Mouse (Mus musculus) liver (tissue): ENCODE data around the gene Pm20d1.
"Not testable (repeated sequence)": the region's sequence is repeated elsewhere in the genome, so short reads cannot be mapped to it uniquely, and the experiment has no call there.

Experiments
- DNase-seq: peaks from one replicate; pipeline ENCODE4 v3.0.0-alpha.2; 2020; ENCODE audit warnings: mixed read lengths

Pm20d1 gene

GRCm38 (mm10) chr1:131795171-131795570 is 2.0 kb upstream of the Pm20d1 start:
- DNase-seq: no peak

DNA sequence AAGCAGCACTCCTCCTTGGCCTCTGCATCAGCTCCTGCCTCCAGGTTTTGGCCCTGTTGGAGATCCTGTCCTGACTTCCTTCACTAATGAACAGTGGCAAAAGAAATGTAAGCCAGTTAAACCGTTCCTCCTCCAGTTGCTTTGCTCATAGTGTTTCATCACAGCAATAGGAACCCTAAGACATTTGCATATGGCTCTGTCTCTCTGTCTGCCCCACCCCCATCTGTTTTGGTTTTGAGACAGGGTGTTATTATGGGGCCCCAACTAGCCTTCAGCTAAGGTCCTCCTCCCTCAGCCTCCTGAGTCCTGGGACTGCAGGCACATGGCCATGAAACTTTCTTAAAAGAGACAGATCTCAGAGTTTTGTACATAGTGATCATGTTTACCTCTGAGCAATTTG is 2.8 kb downstream of the Pm20d1 start:
- DNase-seq: no peak

DNA sequence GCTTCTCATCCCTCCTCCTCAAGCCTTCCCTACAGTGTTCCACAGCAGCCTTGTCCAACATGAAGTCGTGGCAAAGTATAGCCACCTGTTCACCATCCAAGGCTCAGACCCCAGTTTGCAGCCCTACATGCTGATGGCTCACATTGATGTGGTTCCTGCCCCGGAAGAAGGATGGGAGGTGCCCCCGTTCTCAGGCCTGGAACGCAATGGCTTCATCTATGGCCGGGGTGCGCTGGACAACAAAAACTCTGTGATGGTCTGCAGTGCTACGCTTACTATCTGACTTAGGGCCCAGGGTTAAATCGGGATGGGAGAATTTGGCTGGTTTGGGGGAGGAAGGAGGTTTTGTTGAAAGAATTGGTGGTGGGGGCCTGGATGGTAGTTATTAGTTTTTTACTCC is 3.9 kb downstream of the Pm20d1 start:
- DNase-seq: no peak

GRCm38 (mm10) chr1:131802652-131803051 is 5.5 kb downstream of the Pm20d1 start:
- DNase-seq: no peak

DNA sequence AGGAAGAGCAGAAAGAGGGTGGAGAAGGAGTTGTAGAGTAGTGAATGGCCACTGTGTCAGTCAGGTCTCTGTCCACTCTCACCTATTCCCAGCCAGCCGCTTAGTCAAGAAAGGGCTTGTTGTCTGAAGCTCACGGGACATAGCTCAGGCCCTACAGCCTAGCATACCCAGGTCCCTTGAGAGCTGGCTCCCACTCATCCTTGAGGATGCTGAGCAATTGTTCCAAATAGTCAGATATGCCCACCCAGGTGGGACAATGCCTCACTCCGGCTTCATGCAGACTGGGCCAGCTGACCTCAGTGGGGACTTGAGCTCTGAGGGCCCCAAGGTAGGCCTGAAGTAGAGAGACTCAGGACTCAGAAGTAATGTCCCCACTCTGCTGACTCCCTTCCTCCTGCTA is 7.0 kb downstream of the Pm20d1 start:
- DNase-seq: no peak

DNA sequence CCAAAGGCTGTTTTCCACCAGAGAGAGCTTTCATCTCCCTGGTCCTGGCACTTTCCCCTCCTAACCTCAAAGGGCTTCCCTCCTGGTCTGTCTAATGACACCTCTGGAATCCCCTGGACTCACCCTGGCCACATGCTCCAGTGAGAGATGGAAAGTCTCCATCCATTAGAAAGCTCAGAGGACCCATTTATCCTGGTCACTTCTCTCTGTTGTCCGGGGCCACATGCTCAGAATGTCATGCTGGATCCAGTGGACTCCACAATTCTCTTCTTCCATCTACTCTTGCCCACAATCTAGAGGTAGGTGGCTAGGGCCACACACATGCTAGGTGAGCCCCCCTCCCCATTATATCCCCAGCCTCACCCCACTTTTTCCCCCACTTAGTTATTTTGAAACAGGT is 11.8 kb downstream of the Pm20d1 start:
- no peak for DNase-seq

DNA sequence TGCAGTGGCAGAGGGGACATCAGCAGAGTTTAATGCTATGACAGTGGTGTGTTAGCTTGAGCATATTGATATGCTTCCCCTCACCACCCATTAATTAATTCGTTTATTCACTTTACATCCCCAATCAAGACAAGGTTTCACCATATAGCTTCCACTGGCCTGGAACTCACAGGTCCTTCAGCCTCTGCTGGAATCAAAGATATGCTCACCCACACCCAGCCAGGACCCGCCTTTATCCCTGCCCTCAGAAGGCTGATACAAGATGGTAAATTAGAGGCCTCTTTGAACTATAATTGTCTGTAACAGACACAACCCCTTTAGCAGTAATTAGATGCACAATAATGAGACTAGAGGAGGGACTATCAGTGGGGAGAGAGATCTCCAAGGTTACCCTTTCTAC is 12.5 kb downstream of the Pm20d1 start:
- no peak for DNase-seq

DNA sequence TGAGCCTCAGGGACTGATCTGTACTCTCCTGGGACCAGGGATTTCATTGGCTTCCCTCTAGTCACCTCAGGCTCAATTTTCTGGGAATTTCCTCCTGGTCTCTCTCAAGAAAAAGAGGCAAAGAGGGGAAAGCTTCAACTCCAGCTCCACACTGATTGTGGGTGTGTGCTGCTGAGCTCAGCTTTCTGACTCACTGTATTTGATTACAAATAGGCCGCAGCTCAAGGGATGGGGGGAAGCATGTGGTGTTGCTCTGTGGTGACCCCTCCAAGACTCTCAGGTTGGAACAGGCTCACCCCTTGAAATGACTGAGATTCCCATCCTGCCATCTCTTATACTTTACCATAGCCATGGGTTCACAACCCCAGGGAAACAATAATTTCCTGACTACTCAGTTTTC is 14.2 kb downstream of the Pm20d1 start:
- DNase-seq: no peak

GRCm38 (mm10) chr1:131812006-131812405 is 14.8 kb downstream of the Pm20d1 start:
- DNase-seq: no peak

DNA sequence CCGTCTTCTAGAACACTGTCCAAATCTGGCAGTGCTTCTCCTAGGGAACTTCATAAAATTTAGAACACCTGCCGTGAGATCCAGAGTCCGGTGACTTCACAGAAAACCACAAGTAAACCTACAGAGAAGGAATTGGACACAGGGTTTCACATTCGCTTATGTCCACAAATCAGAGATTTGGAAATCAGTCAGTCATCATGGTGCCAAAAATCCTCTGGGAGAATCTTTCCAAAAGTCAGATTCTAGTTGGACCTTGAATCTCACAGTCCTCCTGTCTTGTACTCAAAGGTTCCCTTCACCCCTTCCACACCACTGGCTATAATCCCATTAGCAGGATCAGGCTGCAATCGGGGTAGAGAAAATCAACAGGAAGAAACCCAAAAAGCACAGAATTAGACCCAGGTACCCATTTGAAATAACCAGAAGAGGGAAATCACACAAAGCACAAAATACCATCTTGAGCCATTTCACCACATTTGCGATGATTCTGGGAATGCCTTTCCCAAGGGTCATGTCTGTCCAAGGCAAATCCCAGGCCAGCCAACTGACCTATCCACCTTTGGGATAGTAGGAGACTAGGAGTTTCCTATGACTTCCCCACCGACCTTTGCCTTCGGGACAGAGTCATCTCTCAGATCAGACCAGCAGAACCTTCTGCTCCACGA is 15.6 kb downstream of the Pm20d1 start:
- no peak for DNase-seq

GRCm38 (mm10) chr1:131813731-131814130 is 16.6 kb downstream of the Pm20d1 start:
- no peak for DNase-seq

DNA sequence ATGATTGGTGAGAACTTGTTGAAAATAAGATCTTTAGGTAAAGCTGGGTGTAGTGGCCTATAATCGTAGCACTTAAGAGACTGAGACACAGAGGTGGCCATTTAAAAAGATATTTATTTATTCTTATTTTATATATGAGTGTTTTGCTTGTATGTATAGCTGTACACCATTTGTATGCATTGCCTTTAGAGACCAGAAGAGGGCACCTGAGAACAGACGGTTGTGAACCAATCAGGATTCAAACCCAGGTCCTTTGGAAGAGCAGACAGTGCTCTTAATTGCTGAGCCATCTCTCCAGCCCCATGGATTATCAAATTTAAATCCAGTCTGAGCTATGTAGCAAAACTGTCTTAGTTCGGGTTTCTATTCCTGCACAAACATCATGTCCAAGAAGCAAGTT is 17.0 kb downstream of the Pm20d1 start:
- DNase-seq: no peak

DNA sequence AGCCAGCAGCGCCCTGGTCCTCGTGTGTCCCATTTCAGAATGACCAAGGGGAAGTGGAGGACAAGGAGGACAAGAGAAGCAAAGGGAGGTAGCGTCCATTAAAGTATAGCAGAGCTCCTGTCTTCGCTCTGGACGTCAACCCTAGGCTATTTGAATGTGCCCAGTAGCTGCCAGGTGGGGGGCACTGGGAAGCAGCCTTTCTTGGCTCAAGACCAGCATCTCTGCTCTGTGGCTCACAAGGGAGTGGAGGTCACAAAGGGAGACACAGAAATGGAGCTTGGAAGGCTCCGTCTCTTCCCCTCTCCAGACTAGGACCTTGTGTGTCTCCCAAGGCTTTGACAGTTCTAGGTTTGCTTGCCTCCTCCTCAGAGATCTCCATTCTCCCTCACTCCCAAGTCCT is 19.7 kb downstream of the Pm20d1 start:
- no peak for DNase-seq

DNA sequence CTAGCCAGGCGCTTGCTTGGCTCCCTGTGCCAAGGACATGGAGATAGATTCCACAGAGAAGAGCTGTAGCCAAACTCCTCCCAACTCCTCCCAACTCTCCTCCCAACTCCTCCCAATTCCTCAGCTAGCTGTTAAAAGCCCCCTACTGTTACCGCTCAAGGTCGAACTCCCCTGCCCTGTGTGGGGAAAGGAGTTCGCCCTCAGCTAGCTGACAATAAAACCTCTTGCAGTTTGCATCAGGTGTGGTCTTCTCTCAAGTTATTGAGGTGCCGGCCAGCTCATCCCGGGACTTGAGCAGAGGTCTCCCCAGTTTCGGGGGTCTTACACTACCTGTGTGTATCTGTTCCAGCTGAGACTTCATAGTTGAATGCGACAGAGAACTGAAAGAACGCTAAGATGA is 23.2 kb downstream of the Pm20d1 start:
- DNase-seq: not testable (repeated sequence)

- DNase-seq: no peak
Measured at GRCm38 (mm10) chr1:131820887-131821328, 23.7 kb downstream of the Pm20d1 start.

GRCm38 (mm10) chr1:131822292-131822691 is 25.1 kb downstream of the Pm20d1 start:
- DNase-seq: no peak

DNA sequence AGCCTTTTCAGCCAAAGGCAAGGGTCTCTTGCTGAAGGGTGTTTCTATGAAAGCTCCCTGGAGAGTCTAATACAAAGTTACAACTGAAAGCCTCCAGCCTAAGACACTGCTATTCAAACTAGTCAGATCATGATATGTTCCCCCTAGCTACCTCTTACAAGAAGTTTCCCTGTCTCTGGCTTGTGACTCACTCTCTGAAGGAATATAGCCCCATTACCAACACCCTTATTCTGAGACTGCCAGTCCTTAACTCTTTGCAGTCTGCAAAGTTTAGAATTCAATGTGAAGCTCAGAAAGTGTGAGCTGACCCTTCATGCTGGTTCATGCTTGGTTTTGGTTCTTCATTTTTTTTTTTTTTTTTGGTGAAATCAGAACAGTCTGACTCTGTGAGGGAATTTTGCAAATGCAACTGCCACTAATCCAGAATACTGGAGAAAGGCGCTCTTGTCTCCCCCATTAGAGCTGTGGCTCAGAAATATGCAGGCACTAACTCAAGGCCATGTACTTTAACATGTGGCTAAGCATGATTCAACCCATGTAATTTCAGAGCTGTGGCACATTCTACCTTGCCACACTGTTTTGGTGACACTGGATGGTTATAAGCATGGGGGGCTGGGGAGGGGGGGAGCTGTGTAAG is 25.8 kb downstream of the Pm20d1 start:
- DNase-seq: no peak

GRCm38 (mm10) chr1:131823563-131823962 is 26.4 kb downstream of the Pm20d1 start:
- DNase-seq: no peak

DNA sequence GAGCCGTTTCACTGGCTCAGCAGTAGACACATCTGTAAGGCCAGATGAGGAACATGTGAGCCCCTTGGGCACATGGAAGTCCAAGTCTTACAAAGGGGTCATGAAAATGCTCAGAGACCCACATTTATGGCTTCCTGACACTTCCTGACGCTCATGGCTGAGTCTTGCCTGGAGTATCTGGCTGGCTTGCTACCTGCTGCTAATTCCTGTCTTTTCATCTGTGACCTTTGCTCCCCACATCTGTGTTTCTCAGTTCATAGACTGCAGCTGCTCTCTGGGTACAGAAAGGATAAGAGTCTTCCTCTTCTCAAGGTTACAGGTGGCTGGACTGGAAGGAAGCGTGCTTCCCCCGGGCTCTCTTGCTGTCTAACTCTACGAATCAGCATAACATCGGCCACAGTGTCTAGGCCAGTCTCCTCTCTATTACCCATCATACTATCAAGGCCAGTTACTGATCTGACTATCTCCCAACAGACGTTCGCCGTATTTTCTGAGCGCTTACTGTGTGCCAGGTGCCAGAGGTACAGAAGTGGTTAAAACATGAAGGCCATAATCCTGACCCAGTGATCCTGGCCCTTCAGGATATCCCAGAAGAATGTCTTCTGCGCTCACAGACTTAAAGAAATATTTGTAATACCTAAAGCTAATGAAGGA is 27.5 kb downstream of the Pm20d1 start:
- no peak for DNase-seq

GRCm38 (mm10) chr1:131827207-131827786 is 30.1 kb downstream of the Pm20d1 start, which contains the start of gene Slc41a1:
Gene Slc41a1, plus strand, starts transcription at chr1:131827493.
- no peak for DNase-seq

DNA sequence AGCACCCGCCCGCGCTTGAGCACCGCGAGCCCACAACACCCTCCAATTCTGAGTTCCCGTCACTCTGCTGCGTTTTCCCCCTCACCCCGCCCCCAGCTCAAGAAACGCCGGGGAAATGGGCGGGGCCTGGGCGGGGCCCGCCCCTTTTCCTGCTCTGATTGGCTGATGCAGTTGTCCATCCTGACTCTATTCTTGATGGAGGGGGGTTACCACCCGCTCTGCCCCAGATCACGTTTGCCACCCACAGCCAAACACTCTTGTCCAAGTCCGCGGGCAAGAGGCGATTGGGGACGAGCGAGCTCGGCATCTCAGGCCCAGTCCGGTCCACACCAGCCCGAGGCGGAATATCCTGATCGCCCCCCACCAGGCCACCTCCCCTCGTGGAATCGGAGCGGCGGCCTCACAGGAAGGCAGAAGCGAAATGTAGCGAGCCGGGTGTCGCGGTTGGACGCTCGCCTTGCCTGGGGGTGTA is 30.6 kb downstream of the Pm20d1 start:
- peak; percentile 96 for DNase-seq

- DNase-seq: peak; percentile 50
Measured at GRCm38 (mm10) chr1:131828297-131829126, 31.3 kb downstream of the Pm20d1 start.

- DNase-seq: no peak
Measured at GRCm38 (mm10) chr1:131829279-131829678, 32.1 kb downstream of the Pm20d1 start.
